Mouse (Mus musculus) neural tube, embryonic 13.5 days (tissue): ENCODE measurements around the gene Elovl1. TPM values are rescaled to one million over a fixed set of nuclear protein-coding genes. Genes with fewer than 3 reads are reported as not detected.

Experiments
- ATAC-seq: fragments of 200-750 bp; cut with Nextera tagmentation; 2 replicates; pipeline ENCODE4 v1.8.0; 2017; ENCODE audit warnings: low read depth, mild to moderate bottlenecking, moderate TSS enrichment, moderate library complexity
- H3K27ac ChIP-seq: fragments of 300-500 bp; sonication (generic); replicated peaks from 2 replicates; pipeline ENCODE4 v1.5.1; 2015; ENCODE audit warnings: moderate library complexity, mild to moderate bottlenecking, inconsistent platforms
- H3K27me3 ChIP-seq: fragments of 300-500 bp; sonication (generic); 2 replicates; pipeline ENCODE4 v1.6.1; 2015; ENCODE audit warnings: mild to moderate bottlenecking, inconsistent platforms
- H3K36me3 ChIP-seq: fragments of 300-500 bp; sonication (generic); 2 replicates; pipeline ENCODE4 v1.6.1; 2015; ENCODE audit warnings: mild to moderate bottlenecking, inconsistent platforms
- H3K4me1 ChIP-seq: fragments of 300-500 bp; sonication (generic); replicated peaks from 2 replicates; pipeline ENCODE4 v1.6.1; 2015; ENCODE audit warnings: inconsistent platforms
- H3K4me2 ChIP-seq: fragments of 300-500 bp; sonication (generic); 2 replicates; pipeline ENCODE4 v1.6.1; 2015; ENCODE audit warnings: inconsistent platforms, mild to moderate bottlenecking, moderate library complexity
- H3K4me3 ChIP-seq: fragments of 300-500 bp; sonication (generic); 2 replicates; pipeline ENCODE4 v1.5.1; 2015; ENCODE audit warnings: mild to moderate bottlenecking, inconsistent platforms
- H3K9ac ChIP-seq: fragments of 300-500 bp; sonication (generic); 2 replicates; pipeline ENCODE4 v1.6.1; 2015; ENCODE audit warnings: moderate library complexity, mild to moderate bottlenecking, inconsistent platforms
- H3K9me3 ChIP-seq: fragments of 300-500 bp; sonication (generic); 2 replicates; pipeline ENCODE4 v1.6.1; 2016; ENCODE audit warnings: inconsistent platforms
- WGBS: fragments of 180-500 bp; shearing (Covaris S2); methylation state at CpG from one replicate; pipeline ENCODE4 v1.1.7; 2015; 5-methylcytosine and 5-hydroxymethylcytosine counted together
- polyA plus RNA-seq: library from polyadenylated mRNA; unstranded; fragments of >200 nt; fragmentation: Nextera tagmentation; extraction: Ambion mirVana; gene quantifications from 2 replicates; pipeline ENCODE4 v1.2.1, GENCODE M21; 2015

Gene Elovl1
- polyA plus RNA-seq, 1 experiment from 2014 or later: 38.0 TPM

- H3K27me3 ChIP-seq: no peaks in the 10 kb centered on the region
- peak within 1 kb of the TSS; percentile 74 for H3K9ac ChIP-seq
- peak within 1 kb of the TSS; percentile 53 for H3K4me3 ChIP-seq
- 0% methylated on average over 67 of the region's 67 CpGs for WGBS
- H3K4me2 ChIP-seq: peak within 1 kb of the TSS; percentile 94
- H3K4me1 ChIP-seq: peaks cover 37% of the 10 kb centered on the region
- peaks cover 23% of the 10 kb centered on the region for H3K36me3 ChIP-seq
- peak; percentile 95 for ATAC-seq
- peak within 1 kb of the TSS; percentile 88 for H3K27ac ChIP-seq
- no peaks in the 10 kb centered on the region for H3K9me3 ChIP-seq
Measured at GRCm38 (mm10) chr4:118436820-118437603, 9.1 kb downstream of the Elovl1 start, which contains the start of gene Cdc20. Gene Cdc20 (minus strand): TSS chr4:118437352.

GRCm38 (mm10) chr4:118437829-118438253 lies 9.9 kb downstream of the Elovl1 start:
- H3K27me3 ChIP-seq: no peaks in the 10 kb centered on the region
- peak overlapping the region; percentile 53 for H3K4me3 ChIP-seq
- 7% methylated on average over 12 of the region's 12 CpGs for WGBS
- peak overlapping the region; percentile 74 for H3K9ac ChIP-seq
- H3K27ac ChIP-seq: peak overlapping the region; percentile 88
- peaks cover 37% of the 10 kb centered on the region for H3K4me1 ChIP-seq
- H3K36me3 ChIP-seq: peaks cover 15% of the 10 kb centered on the region
- H3K4me2 ChIP-seq: peak overlapping the region; percentile 94
- ATAC-seq: peak; percentile 64
- H3K9me3 ChIP-seq: no peaks in the 10 kb centered on the region

GRCm38 (mm10) chr4:118445088-118445487 lies 17.2 kb downstream of the Elovl1 start:
- H3K27ac ChIP-seq: no peak overlapping the region
- WGBS: 83% methylated on average over 10 of the region's 10 CpGs
- H3K36me3 ChIP-seq: no peaks in the 10 kb centered on the region
- ATAC-seq: no peak
- H3K9ac ChIP-seq: no peak overlapping the region
- peaks cover 15% of the 10 kb centered on the region for H3K27me3 ChIP-seq
- H3K4me3 ChIP-seq: no peak overlapping the region
- no peak overlapping the region for H3K4me2 ChIP-seq
- no peaks in the 10 kb centered on the region for H3K9me3 ChIP-seq
- peaks cover 15% of the 10 kb centered on the region for H3K4me1 ChIP-seq

GRCm38 (mm10) chr4:118445781-118446414 lies 18.0 kb downstream of the Elovl1 start:
- Histone ChIP-seq H3K4me2 (peak overlapping the region; percentile 83), H3K36me3 (no peaks in the 10 kb centered on the region), H3K9ac (peak overlapping the region; percentile 69), H3K27me3 (peaks cover 17% of the 10 kb centered on the region), H3K4me1 (peaks cover 15% of the 10 kb centered on the region), H3K9me3 (no peaks in the 10 kb centered on the region), H3K4me3 (peak overlapping the region; percentile 44), H3K27ac (no peak overlapping the region)
- peak; percentile 69 for ATAC-seq
- WGBS: 18% methylated on average over 18 of the region's 18 CpGs

- Histone ChIP-seq H3K9me3 (no peaks in the 10 kb centered on the region), H3K4me2 (peak overlapping the region; percentile 83), H3K27ac (no peak overlapping the region), H3K9ac (peak overlapping the region; percentile 69), H3K4me3 (peak overlapping the region; percentile 44), H3K36me3 (no peaks in the 10 kb centered on the region), H3K4me1 (peaks cover 15% of the 10 kb centered on the region), H3K27me3 (peaks cover 19% of the 10 kb centered on the region)
- WGBS: 12% methylated on average over 24 of the region's 24 CpGs
- peak; percentile 6; the same call in 1 of the 2 replicates for ATAC-seq
Measured at GRCm38 (mm10) chr4:118446415-118447153, 18.7 kb downstream of the Elovl1 start.

- Histone ChIP-seq H3K36me3 (no peaks in the 10 kb centered on the region), H3K4me2 (no peak within 1 kb of the TSS), H3K4me1 (no peaks in the 10 kb centered on the region), H3K9me3 (no peaks in the 10 kb centered on the region), H3K27ac (no peak within 1 kb of the TSS), H3K4me3 (no peak within 1 kb of the TSS), H3K27me3 (no peaks in the 10 kb centered on the region), H3K9ac (no peak within 1 kb of the TSS)
- 76% methylated on average over 9 of the region's 9 CpGs for WGBS
- ATAC-seq: no peak
Measured at GRCm38 (mm10) chr4:118457345-118457975, 29.6 kb downstream of the Elovl1 start, which contains the start of gene Mpl. Gene Mpl (minus strand): TSS chr4:118457513.

GRCm38 (mm10) chr4:118464956-118465355 lies 37.1 kb downstream of the Elovl1 start:
- H3K4me2 ChIP-seq: no peak overlapping the region
- ATAC-seq: no peak
- no peaks in the 10 kb centered on the region for H3K27me3 ChIP-seq
- no peaks in the 10 kb centered on the region for H3K9me3 ChIP-seq
- 97% methylated on average over 3 of the region's 3 CpGs for WGBS
- H3K4me3 ChIP-seq: no peak overlapping the region
- no peaks in the 10 kb centered on the region for H3K36me3 ChIP-seq
- no peak overlapping the region for H3K27ac ChIP-seq
- no peak overlapping the region for H3K9ac ChIP-seq
- peaks cover 5% of the 10 kb centered on the region; the same call in 1 of the 2 replicates for H3K4me1 ChIP-seq

GRCm38 (mm10) chr4:118465697-118466163 lies 37.8 kb downstream of the Elovl1 start:
- Histone ChIP-seq H3K36me3 (no peaks in the 10 kb centered on the region), H3K4me2 (no peak overlapping the region), H3K4me3 (no peak overlapping the region), H3K4me1 (peaks cover 5% of the 10 kb centered on the region; the same call in 1 of the 2 replicates), H3K9me3 (no peaks in the 10 kb centered on the region), H3K9ac (no peak overlapping the region), H3K27ac (no peak overlapping the region), H3K27me3 (no peaks in the 10 kb centered on the region)
- no peak for ATAC-seq
- 16% methylated on average over 11 of the region's 11 CpGs for WGBS

- Histone ChIP-seq H3K27ac (no peak overlapping the region), H3K4me1 (no peaks in the 10 kb centered on the region), H3K4me3 (no peak overlapping the region), H3K9me3 (no peaks in the 10 kb centered on the region), H3K9ac (no peak overlapping the region), H3K4me2 (no peak overlapping the region), H3K27me3 (no peaks in the 10 kb centered on the region), H3K36me3 (no peaks in the 10 kb centered on the region)
- 85% methylated on average over 6 of the region's 6 CpGs for WGBS
- ATAC-seq: no peak
Measured at GRCm38 (mm10) chr4:118471281-118471680, 43.4 kb downstream of the Elovl1 start.

- no peak for ATAC-seq
- Histone ChIP-seq H3K9ac (no peak overlapping the region), H3K4me1 (no peaks in the 10 kb centered on the region; the same call in 1 of the 2 replicates), H3K4me2 (no peak overlapping the region), H3K27ac (no peak overlapping the region), H3K27me3 (no peaks in the 10 kb centered on the region), H3K36me3 (no peaks in the 10 kb centered on the region), H3K4me3 (no peak overlapping the region), H3K9me3 (no peaks in the 10 kb centered on the region)
- WGBS: 94% methylated on average over 11 of the region's 11 CpGs
Measured at GRCm38 (mm10) chr4:118472687-118473086, 44.8 kb downstream of the Elovl1 start.

- 43% methylated on average over 15 of the region's 15 CpGs for WGBS
- no peaks in the 10 kb centered on the region; the same call in 1 of the 2 replicates for H3K4me1 ChIP-seq
- H3K27ac ChIP-seq: no peak overlapping the region
- H3K27me3 ChIP-seq: no peaks in the 10 kb centered on the region
- H3K4me3 ChIP-seq: no peak overlapping the region
- H3K9ac ChIP-seq: no peak overlapping the region
- no peak overlapping the region for H3K4me2 ChIP-seq
- ATAC-seq: no peak
- no peaks in the 10 kb centered on the region for H3K36me3 ChIP-seq
- H3K9me3 ChIP-seq: no peaks in the 10 kb centered on the region
Measured at GRCm38 (mm10) chr4:118476773-118477530, 49.1 kb downstream of the Elovl1 start.
